Comparison of ENCODE assay signal across 11 mouse cellular contexts in the genomic region with DNA sequence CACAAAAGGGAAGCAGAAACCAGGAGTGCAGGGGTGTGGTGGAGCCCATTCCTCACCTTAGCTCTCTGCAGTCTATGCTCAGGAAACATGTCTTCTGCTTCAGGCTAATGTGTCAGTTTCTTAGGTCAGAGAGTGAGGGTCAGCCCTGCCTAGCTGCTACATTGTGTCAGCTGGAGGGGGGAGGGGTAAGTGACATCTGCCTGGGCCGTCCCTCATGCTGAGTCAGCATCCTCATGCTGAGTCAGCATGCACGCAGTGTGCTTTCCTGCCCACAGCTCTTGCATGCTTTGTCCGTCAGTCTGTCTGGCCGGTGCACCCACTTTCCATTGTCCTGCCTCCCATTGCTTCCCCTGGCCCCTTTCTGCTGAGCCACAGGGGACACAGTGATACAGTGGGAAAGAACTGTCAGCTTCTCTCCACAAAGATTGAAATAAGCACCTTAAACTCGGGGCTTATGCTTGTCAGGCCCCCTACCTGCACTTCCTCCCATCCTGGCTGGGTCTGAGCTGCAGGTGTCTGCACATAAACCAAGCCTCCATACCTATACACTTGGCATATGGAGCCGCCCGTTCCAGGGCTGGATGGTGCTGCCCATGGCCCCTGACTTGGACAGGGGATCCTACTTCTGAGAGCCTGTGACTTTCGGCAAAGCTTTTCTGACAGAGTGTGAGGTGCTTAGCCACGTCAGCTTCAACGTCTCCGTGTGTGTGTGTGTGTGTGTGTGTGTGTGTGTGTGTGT. TPM values are rescaled to one million over a fixed set of nuclear protein-coding genes. Genes with fewer than 3 reads are reported as not detected.
A peak's percentile ranks its signal among the peaks of the same experiment; 100 is the strongest.
DNase-seq lines count a peak whose midpoint lies in the region; ATAC-seq and TF ChIP-seq lines count a peak whose summit lies in the region.
"Had no signal": no experiment of that assay in that cellular context is flagged by ENCODE, and none has a peak within 500 bp of the region (broad histone marks: within the 10 kb centered on the region; RNA-seq: fewer than 3 reads in every experiment).

No protein-coding gene starts in this region.

- 60% methylated on average over 11 of the region's 11 CpGs for WGBS in kidney, embryonic 15.5 days
- 61% methylated on average over 11 of the region's 11 CpGs for WGBS in kidney, embryonic 14.5 days
- WGBS in liver, postnatal 0 days (ENCODE audit: insufficient replicate concordance): 42% methylated on average over 11 of the region's 11 CpGs

- peaks cover 21% of the 10 kb centered on the region; the same call in 1 of the 2 replicates for H3K27me3 ChIP-seq in kidney, embryonic 15.5 days
- H3K27me3 ChIP-seq in kidney, embryonic 14.5 days (ENCODE audit: control insufficient read depth, insufficient read depth, low read length): peaks cover 7% of the 10 kb centered on the region; the same call in 1 of the 2 replicates
- H3K27me3 ChIP-seq in ES-Bruce4 (ENCODE audit: control insufficient read depth, insufficient read depth, low read length, poor library complexity, severe bottlenecking): peaks cover 5% of the 10 kb centered on the region; the same call in 1 of the 2 replicates
- peaks cover 14% of the 10 kb centered on the region for H3K27me3 ChIP-seq in liver, postnatal 0 days (ENCODE audit: insufficient read depth, low read length)

- peaks cover 57% of the 10 kb centered on the region for H3K4me1 ChIP-seq in kidney, embryonic 15.5 days
- H3K4me1 ChIP-seq in kidney, embryonic 14.5 days (ENCODE audit: control insufficient read depth, insufficient read depth, low read length): peaks cover 20% of the 10 kb centered on the region; the same call in 1 of the 2 replicates
- H3K4me1 ChIP-seq in ES-Bruce4 (ENCODE audit: control insufficient read depth, insufficient read depth, low read length): no peaks in the 10 kb centered on the region
- 0 out of 2 replicates have a peak, but pooled peaks cover 3% of the 10 kb centered on the region for H3K4me1 ChIP-seq in liver, postnatal 0 days (ENCODE audit: insufficient read depth)

- peak; percentile 19 for DNase-seq in R1 (ENCODE audit: low read depth, low spot score)
- DNase-seq in liver, postnatal 0 days: peak; percentile 33
- no peak for DNase-seq in left cerebral cortex, adult 2 months (ENCODE audit: extremely low spot score in 1 of 2, low spot score in 2 of 2)
- no peak for DNase-seq in thymus, postnatal 4 days
- DNase-seq: right cerebral cortex, adult 18-20 months; thymus, postnatal 36 days had no signal

- intact Hi-C loops in left cerebral cortex, adult 2 months (cut with DNase I): no loop called here

- no peak for TF ChIP-seq POLR2A in ES-Bruce4 (IDR thresholded peaks at IDR 0.05; ENCODE audit: insufficient read depth, low read length)

- H3K4me3 ChIP-seq in kidney, embryonic 15.5 days (replicated peaks): no peak overlapping the region
- no peak overlapping the region for H3K4me3 ChIP-seq in kidney, embryonic 14.5 days (ENCODE audit: low read length)
- no peak overlapping the region for H3K4me3 ChIP-seq in ES-Bruce4 (ENCODE audit: low read depth, low read length)
- no peak overlapping the region for H3K4me3 ChIP-seq in liver, postnatal 0 days (ENCODE audit: low read depth, low read length)
- H3K4me3 ChIP-seq in left cerebral cortex, adult 2 months: no peak overlapping the region
- H3K4me3 ChIP-seq: midbrain, embryonic 10.5 days had no signal

- H3K4me2 ChIP-seq in kidney, embryonic 15.5 days: no peak overlapping the region
- no peak overlapping the region for H3K4me2 ChIP-seq in kidney, embryonic 14.5 days (replicated peaks; ENCODE audit: low read depth, low read length)
- no peak overlapping the region for H3K4me2 ChIP-seq in liver, postnatal 0 days (ENCODE audit: low read depth, low read length)

- no peak for ATAC-seq in kidney, embryonic 15.5 days (replicated peaks; ENCODE audit: low FRiP score)
- no peak for ATAC-seq in kidney, embryonic 14.5 days (ENCODE audit: low FRiP score, low TSS enrichment)
- ATAC-seq in liver, postnatal 0 days: peak; percentile 37; the same call in 1 of the 2 replicates

- TF ChIP-seq CTCF in ES-Bruce4 (IDR thresholded peaks at IDR 0.05; ENCODE audit: low read depth, low read length): no peak
- no peak for TF ChIP-seq CTCF in liver, postnatal 0 days (IDR thresholded peaks at IDR 0.05; ENCODE audit: low read depth)
- TF ChIP-seq CTCF in left cerebral cortex, adult 2 months (IDR thresholded peaks at IDR 0.05): no peak

- H3K9ac ChIP-seq in kidney, embryonic 15.5 days: no peak overlapping the region
- no peak overlapping the region for H3K9ac ChIP-seq in kidney, embryonic 14.5 days (ENCODE audit: low read depth, low read length)
- no peak overlapping the region for H3K9ac ChIP-seq in ES-Bruce4 (ENCODE audit: low read depth, poor library complexity, severe bottlenecking)
- no peak overlapping the region for H3K9ac ChIP-seq in liver, postnatal 0 days (replicated peaks)

- H3K36me3 ChIP-seq in kidney, embryonic 15.5 days: 0 out of 2 replicates have a peak, but pooled peaks cover 5% of the 10 kb centered on the region
- H3K36me3 ChIP-seq in kidney, embryonic 14.5 days (ENCODE audit: control insufficient read depth, insufficient read depth, low read length): no peaks in the 10 kb centered on the region
- no peaks in the 10 kb centered on the region for H3K36me3 ChIP-seq in ES-Bruce4 (ENCODE audit: control insufficient read depth, insufficient read depth, low read length, poor library complexity, severe bottlenecking)
- H3K36me3 ChIP-seq in liver, postnatal 0 days (replicated peaks; ENCODE audit: insufficient read depth, low read length): no peaks in the 10 kb centered on the region
- H3K36me3 ChIP-seq: midbrain, embryonic 10.5 days had no signal

- peak overlapping the region; percentile 78 for H3K27ac ChIP-seq in kidney, embryonic 15.5 days
- no peak overlapping the region; the same call in 1 of the 2 replicates for H3K27ac ChIP-seq in kidney, embryonic 14.5 days (ENCODE audit: low read depth, low read length)
- H3K27ac ChIP-seq in ES-Bruce4 (ENCODE audit: insufficient read depth, low read length): no peak overlapping the region
- H3K27ac ChIP-seq in liver, postnatal 0 days (ENCODE audit: low read depth): peak overlapping the region; percentile 48
- no peak overlapping the region for H3K27ac ChIP-seq in left cerebral cortex, adult 2 months

- TF ChIP-seq EP300 in ES-Bruce4 (IDR thresholded peaks at IDR 0.05; ENCODE audit: insufficient read depth, low read depth, low read length): peak; percentile 62; the same call in 1 of the 2 replicates
- no peak for TF ChIP-seq EP300 in liver, postnatal 0 days (IDR thresholded peaks at IDR 0.05; ENCODE audit: low read depth)

- no peaks in the 10 kb centered on the region for H3K9me3 ChIP-seq in kidney, embryonic 15.5 days (replicated peaks)
- no peaks in the 10 kb centered on the region for H3K9me3 ChIP-seq in kidney, embryonic 14.5 days (ENCODE audit: control insufficient read depth, low read length)
- H3K9me3 ChIP-seq in ES-Bruce4 (replicated peaks; ENCODE audit: control insufficient read depth, insufficient read depth, low read length, poor library complexity, severe bottlenecking): no peaks in the 10 kb centered on the region
- no peaks in the 10 kb centered on the region for H3K9me3 ChIP-seq in liver, postnatal 0 days (ENCODE audit: low read length)
- H3K9me3 ChIP-seq: midbrain, embryonic 10.5 days had no signal

RNA-seq across cellular contexts. Expression of gene Vstm4, which starts 3.4 kb away (rescaled TPM):
- 35.8 and 39.7 TPM in 2 replicates for polyA plus RNA-seq in kidney, embryonic 15.5 days (2015; fragmentation: Nextera tagmentation; extraction: Ambion mirVana)
- 21.2 and 35.4 TPM in 2 replicates for polyA plus RNA-seq in kidney, embryonic 14.5 days (2014; fragmentation: Nextera tagmentation; extraction: Ambion mirVana)
- polyA plus RNA-seq in ES-Bruce4 (2011; ENCODE audit: insufficient read depth, insufficient read length, low read depth, missing spikeins): not detected in 2 replicates
- polyA plus RNA-seq in liver, postnatal 0 days (2015; fragmentation: Nextera tagmentation; extraction: Ambion mirVana): 5.9 and 6.0 TPM in 2 replicates
- 1 to 10 TPM; 3.9 to 4.4 TPM for total RNA-seq in left cerebral cortex, adult 2 months (2021)

RNA-seq across cellular contexts. Expression of gene Fam170b, which starts 26.2 kb away (rescaled TPM):
- polyA plus RNA-seq in kidney, embryonic 15.5 days (2015; fragmentation: Nextera tagmentation; extraction: Ambion mirVana): 0.06 and 0.13 TPM in 2 replicates
- 0.14 TPM in 1 of 2 replicates, not detected in the other for polyA plus RNA-seq in kidney, embryonic 14.5 days (2014; fragmentation: Nextera tagmentation; extraction: Ambion mirVana)
- polyA plus RNA-seq in ES-Bruce4 (2011; ENCODE audit: insufficient read depth, insufficient read length, low read depth, missing spikeins): not detected in 2 replicates
- 0.06 and 0.11 TPM in 2 replicates for polyA plus RNA-seq in liver, postnatal 0 days (2015; fragmentation: Nextera tagmentation; extraction: Ambion mirVana)
- total RNA-seq in left cerebral cortex, adult 2 months (2021): not detected
- total RNA-seq: hematopoietic stem cell, adult 5-6 weeks had no signal
- polyA plus RNA-seq: midbrain, embryonic 10.5 days had no signal

Comparison
In these comparisons a context has a peak if more than half of its experiments do, and no peak if none do; other contexts are left out.
1. H3K27ac ChIP-seq: peak in kidney, embryonic 15.5 days (single experiment) and liver, postnatal 0 days (single experiment); none in kidney, embryonic 14.5 days (single experiment), ES-Bruce4 (single experiment) and left cerebral cortex, adult 2 months (single experiment).
2. DNase-seq: peak in R1 (single experiment) and liver, postnatal 0 days (single experiment); none in left cerebral cortex, adult 2 months (0 of 2) and thymus, postnatal 4 days (single experiment).